Mouse (Mus musculus) spleen, adult 2 months (tissue): ENCODE measurements at regions not wholly inside any gene's neighbourhood (a gene's known extent, or its start where the extent isn't known, plus 50 kb on each side); places are given as distances from the start of the nearest gene placed in this dataset.

Source experiments
- DNase-seq, 2 experiments: peaks; one replicate each; pipeline versions ENCODE4 v3.0.0 to v3.0.0-alpha.2; 2012 to 2021; ENCODE audit warnings: low spot score in 2 of 2, low read depth in 1 of 2
- H3K27ac ChIP-seq: fragments of 200-500 bp; 2 replicates; pipeline ENCODE4 v1.5.1; 2012; ENCODE audit warnings: low read length, inconsistent platforms; ENCODE audit not compliant: insufficient read depth
- H3K27me3 ChIP-seq: fragments of 200-500 bp; 2 replicates; pipeline ENCODE4 v1.6.1; 2012; ENCODE audit warnings: mild to moderate bottlenecking, moderate library complexity, low read length, inconsistent platforms; ENCODE audit not compliant: control insufficient read depth, insufficient read depth
- H3K36me3 ChIP-seq: fragments of 200-500 bp; 2 replicates; pipeline ENCODE4 v1.6.1; 2012; ENCODE audit warnings: mild to moderate bottlenecking, low read length, inconsistent platforms; ENCODE audit not compliant: control insufficient read depth, insufficient read depth
- H3K4me1 ChIP-seq: fragments of 200-500 bp; 2 replicates; pipeline ENCODE4 v1.6.1; 2011; ENCODE audit warnings: inconsistent platforms; ENCODE audit not compliant: control insufficient read depth, insufficient read depth, insufficient read length
- H3K4me3 ChIP-seq: fragments of 200-500 bp; 2 replicates; pipeline ENCODE4 v1.5.1; 2011; ENCODE audit warnings: mild to moderate bottlenecking, inconsistent platforms; ENCODE audit not compliant: insufficient read depth, insufficient read length; ENCODE audit errors: extremely low read depth
- CTCF ChIP-seq: fragments of 200-500 bp; IDR thresholded peaks from 2 replicates; pipeline ENCODE4 v1.5.1; 2011; ENCODE audit warnings: mild to moderate bottlenecking, inconsistent platforms; ENCODE audit not compliant: insufficient read depth, insufficient read length, insufficient replicate concordance; ENCODE audit errors: extremely low read depth
- POLR2A ChIP-seq: fragments of 200-500 bp; IDR thresholded peaks from 2 replicates; pipeline ENCODE4 v1.6.1; 2011; ENCODE audit warnings: low read depth, low read length, inconsistent platforms
- WGBS: fragments of 180-500 bp; shearing (Covaris S2); methylation state at CpG from one replicate; pipeline ENCODE4 v1.1.7; 2018; 5-methylcytosine and 5-hydroxymethylcytosine counted together

GRCm38 (mm10) chr16:53063061-53063460 is 609.2 kb upstream of the Alcam start:
- H3K4me1 ChIP-seq, result no peaks in the 10 kb centered on the region
- H3K4me3 ChIP-seq, result no peak overlapping the region
- no peak for TF ChIP-seq CTCF
- TF ChIP-seq POLR2A, result no peak
- no peaks in the 10 kb centered on the region for H3K27me3 ChIP-seq
- H3K27ac ChIP-seq, result no peak overlapping the region
- no peak for DNase-seq
- no peaks in the 10 kb centered on the region for H3K36me3 ChIP-seq
- 80% methylated on average over 5 of the region's 5 CpGs for WGBS

- H3K27me3 ChIP-seq, result no peaks in the 10 kb centered on the region
- H3K36me3 ChIP-seq, result no peaks in the 10 kb centered on the region
- H3K27ac ChIP-seq, result no peak overlapping the region
- H3K4me3 ChIP-seq, result no peak overlapping the region
- WGBS, result 55% methylated on average over 1 of the region's 1 CpGs
- no peak for TF ChIP-seq CTCF
- TF ChIP-seq POLR2A, result no peak
- no peak for DNase-seq
- H3K4me1 ChIP-seq, result no peaks in the 10 kb centered on the region
These were observed 572.2 kb upstream of the Alcam start for GRCm38 (mm10) chr16:53026056-53026455.

- Histone ChIP-seq H3K27me3 (no peaks in the 10 kb centered on the region), H3K36me3 (no peaks in the 10 kb centered on the region), H3K4me3 (no peak overlapping the region), H3K4me1 (no peaks in the 10 kb centered on the region), H3K27ac (no peak overlapping the region)
- WGBS, result 78% methylated on average over 1 of the region's 1 CpGs
- TF ChIP-seq CTCF (no peak), POLR2A (no peak)
- no peak for DNase-seq
These were observed 558.0 kb upstream of the Alcam start for GRCm38 (mm10) chr16:53011847-53012246.

- 90% methylated on average over 1 of the region's 1 CpGs for WGBS
These were observed 535.1 kb upstream of the Alcam start for GRCm38 (mm10) chr16:52988852-52989397.

GRCm38 (mm10) chr16:52984336-52984735 is 530.5 kb upstream of the Alcam start:
- DNase-seq, result no peak
- Histone ChIP-seq H3K27me3 (no peaks in the 10 kb centered on the region), H3K4me1 (no peaks in the 10 kb centered on the region), H3K4me3 (no peak overlapping the region), H3K36me3 (no peaks in the 10 kb centered on the region), H3K27ac (no peak overlapping the region)
- whole genome bisulfite sequencing, result 62% methylated on average over 1 of the region's 1 CpGs
- TF ChIP-seq CTCF, result no peak

More at GRCm38 (mm10) chr16:52988852-52989397, 535.1 kb upstream of the Alcam start:
- Histone ChIP-seq H3K27me3 (no peaks in the 10 kb centered on the region), H3K36me3 (no peaks in the 10 kb centered on the region), H3K27ac (no peak overlapping the region), H3K4me3 (no peak overlapping the region), H3K4me1 (no peaks in the 10 kb centered on the region)
- no peak for TF ChIP-seq CTCF
- no peak for DNase-seq

- Histone ChIP-seq H3K4me1 (no peaks in the 10 kb centered on the region), H3K27me3 (no peaks in the 10 kb centered on the region), H3K4me3 (no peak overlapping the region), H3K36me3 (no peaks in the 10 kb centered on the region), H3K27ac (no peak overlapping the region)
- DNase-seq, result no peak
- 83% methylated on average over 2 of the region's 2 CpGs for WGBS
- TF ChIP-seq CTCF (no peak), POLR2A (no peak)
These were observed 527.1 kb upstream of the Alcam start for GRCm38 (mm10) chr16:52980995-52981394.

GRCm38 (mm10) chr16:52972811-52973210 is 518.9 kb upstream of the Alcam start:
- WGBS, result 93% methylated on average over 2 of the region's 2 CpGs
- TF ChIP-seq CTCF (no peak), POLR2A (no peak)
- Histone ChIP-seq H3K36me3 (no peaks in the 10 kb centered on the region), H3K4me1 (no peaks in the 10 kb centered on the region), H3K4me3 (no peak overlapping the region), H3K27me3 (no peaks in the 10 kb centered on the region), H3K27ac (no peak overlapping the region)
- DNase-seq, result no peak
